ENCODE assay signal across 11 mouse cellular contexts in genomic region chr14:27430280-27430679, GRCm38 (mm10). TPM values are rescaled to one million over a fixed set of nuclear protein-coding genes. Genes with fewer than 3 reads are reported as not detected.
A peak's percentile ranks its signal among the peaks of the same experiment; 100 is the strongest.
DNase-seq lines count a peak whose midpoint lies in the region; ATAC-seq and TF ChIP-seq lines count a peak whose summit lies in the region.
"Had no signal": no experiment of that assay in that cellular context is flagged by ENCODE, and none has a peak within 500 bp of the region (broad histone marks: within the 10 kb centered on the region; RNA-seq: fewer than 3 reads in every experiment).

No protein-coding gene starts in this region.

- no peak overlapping the region for H3K9ac ChIP-seq in embryonic facial prominence, embryonic 13.5 days
- no peak overlapping the region for H3K9ac ChIP-seq in hindbrain, embryonic 15.5 days
- H3K9ac ChIP-seq in midbrain, embryonic 14.5 days (replicated peaks; ENCODE audit: low read length) = no peak overlapping the region

- peaks cover 50% of the 10 kb centered on the region for H3K36me3 ChIP-seq in embryonic facial prominence, embryonic 13.5 days
- peaks cover 23% of the 10 kb centered on the region for H3K36me3 ChIP-seq in hindbrain, embryonic 15.5 days
- H3K36me3 ChIP-seq in midbrain, embryonic 14.5 days (ENCODE audit: control insufficient read depth, insufficient read depth, low read length) = peaks cover 10% of the 10 kb centered on the region; the same call in 1 of the 2 replicates

- no peaks in the 10 kb centered on the region for H3K27me3 ChIP-seq in embryonic facial prominence, embryonic 13.5 days
- no peaks in the 10 kb centered on the region for H3K27me3 ChIP-seq in hindbrain, embryonic 15.5 days
- no peaks in the 10 kb centered on the region for H3K27me3 ChIP-seq in midbrain, embryonic 14.5 days (ENCODE audit: control insufficient read depth, insufficient read depth, low read length)
- H3K27me3 ChIP-seq: intestine, embryonic 15.5 days had no signal

- no peak for DNase-seq in left cerebral cortex, adult 2 months (ENCODE audit: extremely low spot score in 1 of 2, low spot score in 2 of 2)
- DNase-seq in left cerebral cortex, postnatal 25 days (ENCODE audit: low spot score in 2 of 2) = no peak
- DNase-seq in midbrain, embryonic 14.5 days = no peak
- DNase-seq in left cerebral cortex, postnatal 4 days = no peak
- no peak for DNase-seq in c-Kit-positive CD71-positive TER-119-positive erythroid progenitor cells, embryonic 14.5 days (ENCODE audit: low spot score)
- DNase-seq in left cerebral cortex, adult 11 months (ENCODE audit: low spot score) = no peak
- DNase-seq: cerebellum, adult 11 months; thymus, postnatal 14 days had no signal

- H3K4me2 ChIP-seq in embryonic facial prominence, embryonic 13.5 days = peak overlapping the region; percentile 81
- H3K4me2 ChIP-seq in hindbrain, embryonic 15.5 days = peak overlapping the region; percentile 89
- peak overlapping the region; percentile 80 for H3K4me2 ChIP-seq in midbrain, embryonic 14.5 days (ENCODE audit: low read length)

- intact Hi-C loops in left cerebral cortex, adult 2 months (cut with DNase I) = no loop called here
- intact Hi-C loops in left cerebral cortex, postnatal 25 days (cut with DNase I) = no loop called here
- intact Hi-C loops in left cerebral cortex, postnatal 4 days (cut with DNase I) = no loop called here

- H3K4me3 ChIP-seq in left cerebral cortex, adult 2 months = peak overlapping the region; percentile 79; the same call in 1 of the 2 replicates
- H3K4me3 ChIP-seq in embryonic facial prominence, embryonic 13.5 days = no peak overlapping the region
- H3K4me3 ChIP-seq in hindbrain, embryonic 15.5 days = no peak overlapping the region
- H3K4me3 ChIP-seq in midbrain, embryonic 14.5 days (replicated peaks; ENCODE audit: low read depth, low read length) = peak overlapping the region; percentile 12; the same call in 1 of the 2 replicates

- H3K27ac ChIP-seq in left cerebral cortex, adult 2 months = no peak overlapping the region
- no peak overlapping the region for H3K27ac ChIP-seq in embryonic facial prominence, embryonic 13.5 days
- H3K27ac ChIP-seq in hindbrain, embryonic 15.5 days (replicated peaks) = no peak overlapping the region
- no peak overlapping the region for H3K27ac ChIP-seq in midbrain, embryonic 14.5 days (replicated peaks; ENCODE audit: low read depth, low read length)

- H3K4me1 ChIP-seq in embryonic facial prominence, embryonic 13.5 days = 0 out of 2 replicates have a peak, but pooled peaks cover 3% of the 10 kb centered on the region
- H3K4me1 ChIP-seq in hindbrain, embryonic 15.5 days (replicated peaks) = peaks cover 6% of the 10 kb centered on the region
- H3K4me1 ChIP-seq in midbrain, embryonic 14.5 days (ENCODE audit: control insufficient read depth, insufficient read depth, low read length) = peaks cover 6% of the 10 kb centered on the region

- no peak for TF ChIP-seq CTCF in left cerebral cortex, adult 2 months (IDR thresholded peaks at IDR 0.05)

- H3K9me3 ChIP-seq in embryonic facial prominence, embryonic 13.5 days = peaks cover 12% of the 10 kb centered on the region
- no peaks in the 10 kb centered on the region for H3K9me3 ChIP-seq in hindbrain, embryonic 15.5 days
- H3K9me3 ChIP-seq in midbrain, embryonic 14.5 days (ENCODE audit: control insufficient read depth, low read length) = 0 out of 2 replicates have a peak, but pooled peaks cover 11% of the 10 kb centered on the region
- H3K9me3 ChIP-seq: intestine, embryonic 15.5 days had no signal

- ATAC-seq in embryonic facial prominence, embryonic 13.5 days (ENCODE audit: insufficient number of reproducible peaks, insufficient read depth, low FRiP score, low TSS enrichment, low read depth) = no peak
- no peak for ATAC-seq in hindbrain, embryonic 15.5 days (ENCODE audit: low FRiP score, low read depth)
- ATAC-seq in midbrain, embryonic 14.5 days (ENCODE audit: low FRiP score, low TSS enrichment) = no peak

- 95% methylated on average over 4 of the region's 4 CpGs for WGBS in embryonic facial prominence, embryonic 13.5 days
- 94% methylated on average over 4 of the region's 4 CpGs for WGBS in hindbrain, embryonic 15.5 days
- 96% methylated on average over 4 of the region's 4 CpGs for WGBS in midbrain, embryonic 14.5 days

RNA-seq across cellular contexts. Expression of gene Fam208a, which starts 1.6 kb away (rescaled TPM):
- total RNA-seq in left cerebral cortex, adult 2 months (2021) = 10 to 100 TPM; 27.6 to 31.8 TPM
- total RNA-seq in left cerebral cortex, postnatal 25 days (2021) = 10 to 100 TPM; 31.2 to 31.6 TPM
- 17.1 and 20.5 TPM in 2 replicates for polyA plus RNA-seq in embryonic facial prominence, embryonic 13.5 days (2015; fragmentation: Nextera tagmentation; extraction: Ambion mirVana)
- polyA plus RNA-seq in hindbrain, embryonic 15.5 days (2015; fragmentation: Nextera tagmentation; extraction: Ambion mirVana) = 13.5 and 15.6 TPM in 2 replicates
- polyA plus RNA-seq in midbrain, embryonic 14.5 days (2014; fragmentation: Nextera tagmentation; extraction: Ambion mirVana) = 19.1 TPM in 2 replicates
- total RNA-seq in left cerebral cortex, postnatal 4 days (2021) = 10 to 100 TPM; 34.9 to 42.4 TPM

Comparison
In these comparisons a context has a peak if more than half of its experiments do, and no peak if none do; other contexts are left out.
1. H3K4me3 ChIP-seq: peak in left cerebral cortex, adult 2 months (single experiment) and midbrain, embryonic 14.5 days (single experiment); none in embryonic facial prominence, embryonic 13.5 days (single experiment) and hindbrain, embryonic 15.5 days (single experiment).
2. Peak in every context shown above with its lines, with median percentiles within 50 percentile points of each other: H3K4me2 ChIP-seq.